Mouse (Mus musculus) kidney, adult 2 months (tissue): Measurements from ENCODE around the gene Hist1h2ap.

Source experiments
- CTCF ChIP-seq: fragments of 200-500 bp; conservative IDR thresholded peaks from 2 replicates; pipeline ENCODE4 v1.5.1; 2011; ENCODE audit warnings: low read depth, mild to moderate bottlenecking, control low read depth, low read length, moderate library complexity, mixed read lengths; ENCODE audit not compliant: insufficient read depth, insufficient read length
- POLR2A ChIP-seq: fragments of 200-500 bp; IDR thresholded peaks from one replicate; pipeline ENCODE4 v1.6.1; 2011; ENCODE audit warnings: low read depth, low read length, control low read depth

GRCm38 (mm10) chr13:21783734-21784161 lies 49.6 kb downstream of the Hist1h2ap start:
- no peak for TF ChIP-seq CTCF
- no peak for TF ChIP-seq POLR2A
